Mouse (Mus musculus): ENCODE data around the gene H2al2c. TPM values are rescaled to one million over a fixed set of nuclear protein-coding genes. Genes with fewer than 3 reads are reported as not detected.
"Not testable (repeated sequence)": the region's sequence is repeated elsewhere in the genome, so short reads cannot be mapped to it uniquely, and the experiment has no call there.

H2al2c gene
- polyA plus RNA-seq (2015; fragmentation: Nextera tagmentation; extraction: Ambion mirVana): not detected in 2 replicates

DNA sequence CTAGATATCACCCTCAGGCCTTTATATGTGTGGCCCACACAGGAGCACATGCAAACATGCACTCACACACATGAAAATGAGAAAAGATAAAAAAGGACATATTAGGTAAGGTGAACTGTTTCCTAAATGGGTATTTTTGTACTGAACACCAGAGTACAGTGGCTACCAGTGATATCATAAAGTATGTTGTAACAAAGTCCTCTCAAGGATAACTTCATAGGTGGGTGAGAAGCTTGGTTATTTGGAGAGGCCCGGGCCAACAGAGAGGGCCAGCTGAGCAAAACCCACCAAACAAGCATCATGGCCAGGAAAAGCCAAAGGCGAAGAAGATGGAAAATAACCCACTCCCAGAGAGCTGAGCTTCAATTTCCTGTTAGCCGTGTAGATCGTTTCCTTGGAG lies at the start of gene H2al2c:
Gene H2al2c (plus strand): TSS at position 301 of the 400 bp plus-strand sequence.
- ATAC-seq; H3K27ac ChIP-seq (ENCODE audit: low read depth, low read length): not testable (repeated sequence)
- WGBS: no CpG with 5 or more reads among the region's 4 CpGs

More for the DNA sequence above, at the start of gene H2al2c:
- not testable (repeated sequence) for H3K27me3 ChIP-seq (replicated peaks; ENCODE audit: control insufficient read depth, insufficient read depth, low read length); H3K4me3 ChIP-seq (ENCODE audit: low read depth, low read length); H3K4me1 ChIP-seq (replicated peaks; ENCODE audit: control insufficient read depth, insufficient read depth, low read length); H3K9ac ChIP-seq (ENCODE audit: low read depth, low read length); H3K9me3 ChIP-seq (ENCODE audit: control insufficient read depth); H3K4me2 ChIP-seq (replicated peaks; ENCODE audit: low read depth); H3K36me3 ChIP-seq (ENCODE audit: control insufficient read depth, insufficient read depth)

Other genes with a start within 250 kb of the H2al2c start
- gene Sry, start 64.6 kb downstream of the H2al2c start, polyA plus RNA-seq (2015; fragmentation: Nextera tagmentation; extraction: Ambion mirVana): not detected in 2 replicates
- not detected in 2 replicates for gene H2al2b, start 121.6 kb downstream of the H2al2c start, polyA plus RNA-seq (2015; fragmentation: Nextera tagmentation; extraction: Ambion mirVana)
- not detected in 2 replicates for gene Gm4064, start 197.1 kb downstream of the H2al2c start, polyA plus RNA-seq (2015; fragmentation: Nextera tagmentation; extraction: Ambion mirVana)
- not detected in 2 replicates for gene Rbmy, start 231.6 kb downstream of the H2al2c start, polyA plus RNA-seq (2015; fragmentation: Nextera tagmentation; extraction: Ambion mirVana)
- gene Gm10256, start 231.6 kb downstream of the H2al2c start, polyA plus RNA-seq (2015; fragmentation: Nextera tagmentation; extraction: Ambion mirVana): not detected in 2 replicates